Mouse (Mus musculus) hindbrain, embryonic 12.5 days (tissue): ENCODE data around the gene Prrx2. TPM values are rescaled to one million over a fixed set of nuclear protein-coding genes. Genes with fewer than 3 reads are reported as not detected.

Experiments
- ATAC-seq: fragments of 200-750 bp; cut with Nextera tagmentation; 2 replicates; pipeline ENCODE4 v1.8.0; 2017; ENCODE audit warnings: moderate TSS enrichment; ENCODE audit not compliant: low FRiP score
- H3K27ac ChIP-seq: fragments of 300-500 bp; sonication (generic); 2 replicates; pipeline ENCODE4 v1.5.1; 2016; ENCODE audit warnings: mild to moderate bottlenecking
- H3K27me3 ChIP-seq: fragments of 300-500 bp; sonication (generic); 2 replicates; pipeline ENCODE4 v1.6.1; 2016; ENCODE audit warnings: mild to moderate bottlenecking
- H3K36me3 ChIP-seq: fragments of 300-500 bp; sonication (generic); 2 replicates; pipeline ENCODE4 v1.6.1; 2016; ENCODE audit warnings: mild to moderate bottlenecking
- H3K4me1 ChIP-seq: fragments of 300-500 bp; sonication (generic); 2 replicates; pipeline ENCODE4 v1.6.1; 2016
- H3K4me2 ChIP-seq: fragments of 300-500 bp; sonication (generic); replicated peaks from 2 replicates; pipeline ENCODE4 v1.6.1; 2016; ENCODE audit warnings: mild to moderate bottlenecking
- H3K4me3 ChIP-seq: fragments of 300-500 bp; sonication (generic); 2 replicates; pipeline ENCODE4 v1.5.1; 2016; ENCODE audit warnings: mild to moderate bottlenecking
- H3K9ac ChIP-seq: fragments of 300-500 bp; sonication (generic); 2 replicates; pipeline ENCODE4 v1.6.1; 2016; ENCODE audit warnings: mild to moderate bottlenecking, moderate library complexity
- H3K9me3 ChIP-seq: fragments of 300-500 bp; sonication (generic); replicated peaks from 2 replicates; pipeline ENCODE4 v1.6.1; 2016; ENCODE audit warnings: mild to moderate bottlenecking
- WGBS: fragments of 180-500 bp; shearing (Covaris S2); methylation state at CpG from one replicate; pipeline ENCODE4 v1.1.7; 2016; 5-methylcytosine and 5-hydroxymethylcytosine counted together
- polyA plus RNA-seq: library from polyadenylated mRNA; unstranded; fragments of >200 nt; fragmentation: Nextera tagmentation; extraction: Ambion mirVana; gene quantifications from 2 replicates; pipeline ENCODE4 v1.2.1, GENCODE M21; 2016

Gene Prrx2
- polyA plus RNA-seq, 1 experiment from 2014 or later: 38.8 TPM

- Histone ChIP-seq H3K36me3 (no peaks in the 10 kb centered on the region), H3K27me3 (peaks cover 28% of the 10 kb centered on the region), H3K4me1 (peaks cover 34% of the 10 kb centered on the region), H3K9ac (no peak overlapping the region), H3K4me2 (no peak overlapping the region), H3K27ac (no peak overlapping the region), H3K4me3 (no peak overlapping the region), H3K9me3 (no peaks in the 10 kb centered on the region)
- ATAC-seq: no peak
- 98% methylated on average over 2 of the region's 2 CpGs for WGBS
Observed at GRCm38 (mm10) chr2:30805983-30806382, 28.8 kb upstream of the Prrx2 start.

DNA sequence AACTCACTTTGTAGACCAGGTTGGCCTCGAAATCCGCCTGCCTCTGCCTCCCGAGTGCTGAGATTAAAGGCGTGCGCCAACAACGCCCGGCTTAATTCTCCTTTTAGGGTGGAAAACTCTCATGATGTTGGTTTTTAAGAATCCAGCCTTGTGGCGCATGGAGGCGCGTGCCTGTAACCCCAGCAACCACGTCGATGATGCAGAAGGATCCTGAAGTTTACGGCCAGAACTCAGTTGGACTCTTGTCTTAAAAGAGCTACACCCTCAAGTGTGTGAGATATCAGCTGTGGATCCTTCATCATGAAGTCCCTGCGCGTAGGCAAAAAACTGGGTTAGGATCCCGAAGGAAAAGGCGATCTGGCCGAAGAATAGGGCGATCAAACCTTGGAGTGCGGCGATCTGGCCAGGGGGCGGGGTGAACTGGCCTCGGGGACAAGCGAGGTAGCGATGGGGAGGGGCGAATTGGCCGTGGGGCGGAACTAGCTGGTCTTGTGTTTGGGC lies 27.6 kb upstream of the Prrx2 start:
- 5% methylated on average over 28 of the region's 28 CpGs for WGBS
- peak; percentile 38 for ATAC-seq
- H3K36me3 ChIP-seq: peaks cover 3% of the 10 kb centered on the region; the same call in 1 of the 2 replicates

GRCm38 (mm10) chr2:30807648-30808295 lies 27.0 kb upstream of the Prrx2 start, which contains the start of gene Ntmt1:
Ntmt1 (plus strand) TSS chr2:30807826.
- Histone ChIP-seq H3K9me3 (no peaks in the 10 kb centered on the region), H3K27me3 (peaks cover 11% of the 10 kb centered on the region), H3K9ac (peak within 1 kb of the TSS; percentile 94), H3K4me2 (peak within 1 kb of the TSS; percentile 79), H3K36me3 (peaks cover 9% of the 10 kb centered on the region), H3K27ac (peak within 1 kb of the TSS; percentile 84), H3K4me1 (peaks cover 27% of the 10 kb centered on the region), H3K4me3 (peak within 1 kb of the TSS; percentile 80)
- peak; percentile 96 for ATAC-seq
- under 1% methylated on average over 44 of the region's 44 CpGs for WGBS

More for the DNA sequence above, 27.6 kb upstream of the Prrx2 start:
- H3K9ac ChIP-seq: peak overlapping the region; percentile 94
- H3K4me3 ChIP-seq: peak overlapping the region; percentile 80
- H3K27me3 ChIP-seq: peaks cover 16% of the 10 kb centered on the region
- H3K4me2 ChIP-seq: peak overlapping the region; percentile 79
- no peaks in the 10 kb centered on the region for H3K9me3 ChIP-seq
- peaks cover 27% of the 10 kb centered on the region for H3K4me1 ChIP-seq
- peak overlapping the region; percentile 84 for H3K27ac ChIP-seq

- Histone ChIP-seq H3K36me3 (peaks cover 14% of the 10 kb centered on the region), H3K9ac (peak overlapping the region; percentile 94), H3K4me2 (peak overlapping the region; percentile 79), H3K4me1 (peaks cover 27% of the 10 kb centered on the region), H3K27me3 (peaks cover 6% of the 10 kb centered on the region), H3K27ac (peak overlapping the region; percentile 84), H3K9me3 (no peaks in the 10 kb centered on the region), H3K4me3 (peak overlapping the region; percentile 80)
- WGBS: 6% methylated on average over 10 of the region's 10 CpGs
- ATAC-seq: no peak
Observed at GRCm38 (mm10) chr2:30808296-30808655, 26.5 kb upstream of the Prrx2 start.

DNA sequence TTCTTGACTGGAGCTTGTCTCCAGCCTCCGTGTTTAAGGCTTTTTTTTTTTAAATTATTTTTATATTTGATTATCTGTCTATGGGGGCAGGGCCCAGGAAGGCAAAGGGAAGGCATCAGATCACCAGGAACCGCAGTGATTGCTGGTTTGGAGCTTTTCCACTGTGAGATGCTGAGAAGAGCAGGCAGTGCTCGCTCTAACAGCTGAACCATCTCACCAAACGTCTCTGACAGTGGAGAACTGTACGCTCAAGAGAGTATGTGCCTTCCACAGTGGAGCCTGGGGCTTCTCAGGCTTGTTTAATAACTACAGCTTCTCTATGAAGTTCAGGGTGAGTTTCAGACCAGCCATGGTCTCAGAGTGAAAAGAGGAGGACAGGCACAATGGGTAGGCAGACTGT lies 25.3 kb upstream of the Prrx2 start:
- Histone ChIP-seq H3K4me3 (peak overlapping the region; percentile 14; the same call in 1 of the 2 replicates), H3K36me3 (peaks cover 26% of the 10 kb centered on the region), H3K27me3 (no peaks in the 10 kb centered on the region), H3K9ac (no peak overlapping the region; the same call in 1 of the 2 replicates), H3K4me1 (peaks cover 27% of the 10 kb centered on the region), H3K9me3 (no peaks in the 10 kb centered on the region), H3K27ac (no peak overlapping the region), H3K4me2 (peak overlapping the region; percentile 79)
- 87% methylated on average over 5 of the region's 5 CpGs for WGBS
- no peak for ATAC-seq

GRCm38 (mm10) chr2:30810573-30810972 lies 24.2 kb upstream of the Prrx2 start:
- H3K27ac ChIP-seq: no peak overlapping the region
- no peaks in the 10 kb centered on the region for H3K9me3 ChIP-seq
- peaks cover 27% of the 10 kb centered on the region for H3K4me1 ChIP-seq
- WGBS: 95% methylated on average over 7 of the region's 7 CpGs
- no peak overlapping the region for H3K4me2 ChIP-seq
- peaks cover 37% of the 10 kb centered on the region for H3K36me3 ChIP-seq
- ATAC-seq: no peak
- no peak overlapping the region for H3K4me3 ChIP-seq
- H3K9ac ChIP-seq: no peak overlapping the region
- H3K27me3 ChIP-seq: no peaks in the 10 kb centered on the region

GRCm38 (mm10) chr2:30816383-30816782 lies 18.4 kb upstream of the Prrx2 start:
- H3K4me2 ChIP-seq: no peak overlapping the region
- H3K9me3 ChIP-seq: no peaks in the 10 kb centered on the region
- H3K36me3 ChIP-seq: peaks cover 83% of the 10 kb centered on the region
- no peak overlapping the region for H3K4me3 ChIP-seq
- H3K27ac ChIP-seq: no peak overlapping the region
- WGBS: 95% methylated on average over 1 of the region's 1 CpGs
- no peaks in the 10 kb centered on the region for H3K4me1 ChIP-seq
- H3K27me3 ChIP-seq: no peaks in the 10 kb centered on the region
- no peak for ATAC-seq
- H3K9ac ChIP-seq: no peak overlapping the region

DNA sequence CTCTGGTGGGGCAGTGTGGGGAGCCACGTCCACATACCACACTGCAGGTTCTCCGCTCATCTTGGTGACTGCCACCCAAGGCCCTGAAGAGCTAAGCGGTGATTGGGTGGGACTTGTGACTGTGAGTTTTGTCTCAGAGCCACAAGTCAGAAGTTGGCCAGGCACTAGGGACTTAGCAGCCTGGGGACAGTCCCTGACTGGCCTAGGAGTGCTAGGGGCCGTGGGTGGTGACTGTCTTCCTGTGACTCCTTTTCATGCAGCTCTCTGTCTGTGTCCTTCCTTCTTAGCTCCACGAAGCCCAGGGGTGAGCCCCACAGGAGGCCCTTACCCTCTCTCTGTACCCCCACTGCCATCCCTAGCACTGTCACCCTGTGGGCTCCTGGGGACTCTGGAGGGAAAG lies 14.9 kb upstream of the Prrx2 start:
- Histone ChIP-seq H3K9ac (no peak overlapping the region), H3K4me2 (no peak overlapping the region), H3K4me3 (no peak overlapping the region), H3K4me1 (peaks cover 15% of the 10 kb centered on the region), H3K27ac (no peak overlapping the region), H3K27me3 (no peaks in the 10 kb centered on the region), H3K9me3 (no peaks in the 10 kb centered on the region), H3K36me3 (peaks cover 88% of the 10 kb centered on the region)
- 94% methylated on average over 5 of the region's 5 CpGs for WGBS
- ATAC-seq: no peak

- Histone ChIP-seq H3K9me3 (no peaks in the 10 kb centered on the region), H3K4me3 (no peak overlapping the region), H3K27ac (no peak overlapping the region; the same call in 1 of the 2 replicates), H3K36me3 (peaks cover 88% of the 10 kb centered on the region), H3K4me2 (no peak overlapping the region), H3K9ac (no peak overlapping the region), H3K27me3 (no peaks in the 10 kb centered on the region), H3K4me1 (peaks cover 15% of the 10 kb centered on the region)
- WGBS: 98% methylated on average over 3 of the region's 3 CpGs
- ATAC-seq: no peak
Observed at GRCm38 (mm10) chr2:30821073-30821472, 13.7 kb upstream of the Prrx2 start.

GRCm38 (mm10) chr2:30822460-30822859 lies 12.3 kb upstream of the Prrx2 start:
- H3K9me3 ChIP-seq: no peaks in the 10 kb centered on the region
- peaks cover 88% of the 10 kb centered on the region for H3K36me3 ChIP-seq
- no peaks in the 10 kb centered on the region for H3K27me3 ChIP-seq
- ATAC-seq: no peak
- no peak overlapping the region for H3K9ac ChIP-seq
- H3K4me2 ChIP-seq: no peak overlapping the region
- no peak overlapping the region for H3K4me3 ChIP-seq
- WGBS: 90% methylated on average over 8 of the region's 8 CpGs
- H3K27ac ChIP-seq: peak overlapping the region; percentile 55
- H3K4me1 ChIP-seq: peaks cover 28% of the 10 kb centered on the region

- no peaks in the 10 kb centered on the region for H3K9me3 ChIP-seq
- no peaks in the 10 kb centered on the region for H3K27me3 ChIP-seq
- H3K4me3 ChIP-seq: no peak overlapping the region
- peak; percentile 56; the same call in 1 of the 2 replicates for ATAC-seq
- H3K4me1 ChIP-seq: peaks cover 29% of the 10 kb centered on the region
- H3K36me3 ChIP-seq: peaks cover 79% of the 10 kb centered on the region
- H3K4me2 ChIP-seq: no peak overlapping the region
- WGBS: 72% methylated on average over 13 of the region's 13 CpGs
- peak overlapping the region; percentile 55; the same call in 1 of the 2 replicates for H3K27ac ChIP-seq
- H3K9ac ChIP-seq: no peak overlapping the region
Observed at GRCm38 (mm10) chr2:30823385-30824153, 11.2 kb upstream of the Prrx2 start.
